Mouse (Mus musculus) myocyte (in vitro differentiated cells): Measurements from ENCODE around the gene Ctdnep1. TPM values are rescaled to one million over a fixed set of nuclear protein-coding genes. Genes with fewer than 3 reads are reported as not detected.

Source experiments
- H3K27me3 ChIP-seq: one replicate; pipeline ENCODE4 v1.6.1; 2011; ENCODE audit not compliant: control insufficient read depth, insufficient read depth, insufficient read length
- H3K36me3 ChIP-seq: one replicate; pipeline ENCODE4 v1.6.1; 2011; ENCODE audit not compliant: control insufficient read depth, insufficient read depth
- H3K4me2 ChIP-seq: one replicate; pipeline ENCODE4 v1.6.1; 2011; ENCODE audit warnings: low read depth, control low read depth
- H3K4me3 ChIP-seq: one replicate; pipeline ENCODE4 v1.5.1; 2011; ENCODE audit warnings: mild to moderate bottlenecking, control low read depth, moderate library complexity
- H3K79me2 ChIP-seq: one replicate; pipeline ENCODE4 v1.6.1; 2011; ENCODE audit not compliant: control insufficient read depth, insufficient read depth
- H3ac ChIP-seq: one replicate; pipeline ENCODE4 v1.6.1; 2011; ENCODE audit not compliant: control insufficient read depth, insufficient read length
- CEBPB ChIP-seq: IDR thresholded peaks from 2 replicates; pipeline ENCODE4 v1.6.1; 2011; ENCODE audit warnings: mild to moderate bottlenecking, moderate library complexity; ENCODE audit not compliant: poor library complexity, insufficient read depth, severe bottlenecking
- E2F4 ChIP-seq: IDR thresholded peaks from one replicate; pipeline ENCODE4 v1.6.1; 2011; ENCODE audit warnings: mild to moderate bottlenecking, control low read depth, moderate library complexity; ENCODE audit not compliant: insufficient read depth
- MAX ChIP-seq: IDR thresholded peaks from one replicate; pipeline ENCODE4 v1.6.1; 2011; ENCODE audit warnings: low read depth, mild to moderate bottlenecking, control low read depth
- MYOD1 ChIP-seq, 3 experiments: IDR thresholded peaks; one replicate each; pipeline ENCODE4 v1.6.1; 2011; ENCODE audit warnings: control low read depth in 2 of 3, low read depth in 2 of 3, mild to moderate bottlenecking in 2 of 3, moderate library complexity in 1 of 3; ENCODE audit not compliant: insufficient read length in 2 of 3, control insufficient read depth in 1 of 3
- MYOG ChIP-seq, 3 experiments: IDR thresholded peaks; one replicate each; pipeline ENCODE4 v1.6.1; 2011; ENCODE audit warnings: control low read depth in 2 of 3, low read depth in 2 of 3, mild to moderate bottlenecking in 2 of 3; ENCODE audit not compliant: insufficient read length in 2 of 3, control insufficient read depth in 1 of 3, insufficient read depth in 1 of 3
- POLR2A ChIP-seq: IDR thresholded peaks from one replicate; pipeline ENCODE4 v1.6.1; 2011; ENCODE audit warnings: low read depth, mild to moderate bottlenecking, control low read depth, moderate library complexity; ENCODE audit not compliant: insufficient read length
- POLR2AphosphoS2 ChIP-seq: IDR thresholded peaks from one replicate; pipeline ENCODE4 v1.6.1; 2011; ENCODE audit warnings: low read depth, control low read depth; ENCODE audit not compliant: insufficient read length
- REST ChIP-seq: IDR thresholded peaks from one replicate; pipeline ENCODE4 v1.6.1; 2011; ENCODE audit warnings: mild to moderate bottlenecking, control low read depth, moderate library complexity; ENCODE audit not compliant: insufficient read depth, insufficient read length
- SRF ChIP-seq: IDR thresholded peaks from one replicate; pipeline ENCODE4 v1.6.1; 2011; ENCODE audit warnings: low read depth; ENCODE audit not compliant: control insufficient read depth, insufficient read length
- TCF12 ChIP-seq: IDR thresholded peaks from one replicate; pipeline ENCODE4 v1.6.1; 2011; ENCODE audit warnings: mild to moderate bottlenecking, control low read depth; ENCODE audit not compliant: poor library complexity, insufficient read depth, severe bottlenecking
- TCF3 ChIP-seq: IDR thresholded peaks from one replicate; pipeline ENCODE4 v1.6.1; 2011; ENCODE audit warnings: low read depth, control low read depth; ENCODE audit not compliant: insufficient read length
- USF1 ChIP-seq: IDR thresholded peaks from one replicate; pipeline ENCODE4 v1.6.1; 2011; ENCODE audit warnings: low read depth, mild to moderate bottlenecking, control low read depth, moderate library complexity
- polyA plus RNA-seq: library from polyadenylated mRNA; unstranded; fragments of >200 nt; fragmentation: generic; extraction: Trizol; gene quantifications from one replicate; pipeline ENCODE4 v1.2.1, GENCODE M21; 2012; ENCODE audit warnings: missing spikeins

Ctdnep1 gene
- polyA plus RNA-seq, 1 experiment = 146 TPM

DNA sequence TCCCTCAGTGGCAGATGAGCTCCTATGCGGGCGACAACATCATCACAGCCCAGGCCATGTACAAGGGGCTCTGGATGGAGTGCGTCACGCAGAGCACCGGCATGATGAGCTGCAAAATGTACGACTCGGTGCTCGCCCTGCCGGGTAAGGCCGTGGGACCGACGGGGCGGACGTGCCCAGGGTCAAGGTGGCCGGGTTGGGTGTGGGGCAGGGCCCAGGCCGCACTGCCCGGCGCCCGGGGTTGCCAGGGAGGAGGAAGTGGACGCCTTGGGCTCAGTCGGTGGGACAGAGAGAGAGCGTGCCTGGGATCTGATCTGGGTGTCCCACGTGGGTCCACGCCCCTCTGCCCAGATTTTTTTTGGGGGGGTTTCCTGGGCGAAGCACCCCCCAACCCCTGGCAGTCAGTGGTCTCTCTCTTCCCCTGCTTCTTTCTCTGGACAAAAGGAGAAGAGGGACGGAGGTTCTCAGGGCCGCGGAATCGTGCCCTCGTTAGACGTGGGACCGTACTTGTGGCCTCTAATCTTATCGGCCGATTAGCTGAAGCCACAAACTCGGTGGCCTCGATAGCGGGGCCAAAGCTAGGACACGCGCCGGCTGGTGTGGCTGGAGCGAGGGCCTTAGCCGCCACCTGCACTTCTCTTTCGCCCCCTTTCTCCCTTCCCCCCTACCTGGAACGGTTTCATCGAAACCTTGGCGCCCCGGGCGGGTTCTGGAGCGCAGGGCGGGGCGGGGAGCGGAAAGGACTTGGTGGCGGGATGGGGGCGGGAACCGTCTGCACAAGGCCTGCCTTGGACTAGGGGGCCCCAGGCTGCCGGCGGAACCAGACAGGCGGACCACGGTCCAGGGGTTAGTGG lies 14.7 kb upstream of the Ctdnep1 start:
- peaks cover 36% of the 10 kb centered on the region for H3K27me3 ChIP-seq
- no peak overlapping the region for H3K4me2 ChIP-seq
- H3K36me3 ChIP-seq = peaks cover 19% of the 10 kb centered on the region
- H3K4me3 ChIP-seq = no peak overlapping the region
- H3ac ChIP-seq = no peak overlapping the region
- no peak for TF ChIP-seq CEBPB
- TF ChIP-seq POLR2AphosphoS2 = peak; percentile 20
- no peak for TF ChIP-seq SRF
- no peaks in the 10 kb centered on the region for H3K79me2 ChIP-seq

- TF ChIP-seq CEBPB = no peak
- no peak for TF ChIP-seq MYOG (IDR thresholded peaks at IDR 0.05; ENCODE audit: control insufficient read depth in 1 of 3, insufficient read depth in 1 of 3, insufficient read length in 2 of 3, low read depth in 2 of 3)
- no peak overlapping the region for H3K4me2 ChIP-seq
- H3K79me2 ChIP-seq = no peaks in the 10 kb centered on the region
- peaks cover 20% of the 10 kb centered on the region for H3K36me3 ChIP-seq
- H3K4me3 ChIP-seq = no peak overlapping the region
- peaks cover 34% of the 10 kb centered on the region for H3K27me3 ChIP-seq
- no peak overlapping the region for H3ac ChIP-seq
These were observed 14.0 kb upstream of the Ctdnep1 start for GRCm38 (mm10) chr11:69966860-69967517.

DNA sequence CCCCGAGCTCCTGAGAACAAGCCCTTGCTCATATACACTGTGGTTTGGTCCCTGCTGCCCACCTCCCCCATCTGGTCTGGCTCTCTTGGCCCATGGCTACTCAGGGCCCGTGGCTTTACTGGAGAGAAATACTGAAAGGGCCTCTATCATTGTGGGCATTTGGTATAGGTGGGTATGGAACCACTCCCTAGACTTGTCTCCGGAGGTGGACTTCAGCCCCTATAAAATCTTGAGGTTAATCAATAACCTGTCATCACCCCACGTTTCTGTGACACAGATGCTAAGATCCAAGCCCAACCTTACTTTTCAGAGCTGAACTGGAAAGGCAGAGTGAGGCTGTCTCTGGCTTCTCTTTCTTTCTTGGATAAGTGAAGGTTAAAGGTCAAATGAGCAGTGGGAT lies 12.2 kb upstream of the Ctdnep1 start:
- Histone ChIP-seq H3K4me2 (no peak overlapping the region), H3K79me2 (no peaks in the 10 kb centered on the region), H3K36me3 (peaks cover 35% of the 10 kb centered on the region), H3K4me3 (no peak overlapping the region), H3K27me3 (peaks cover 23% of the 10 kb centered on the region), H3ac (no peak overlapping the region)
- TF ChIP-seq POLR2A = no peak
- no peak for TF ChIP-seq TCF3
- no peak for TF ChIP-seq CEBPB
- no peak for TF ChIP-seq SRF

DNA sequence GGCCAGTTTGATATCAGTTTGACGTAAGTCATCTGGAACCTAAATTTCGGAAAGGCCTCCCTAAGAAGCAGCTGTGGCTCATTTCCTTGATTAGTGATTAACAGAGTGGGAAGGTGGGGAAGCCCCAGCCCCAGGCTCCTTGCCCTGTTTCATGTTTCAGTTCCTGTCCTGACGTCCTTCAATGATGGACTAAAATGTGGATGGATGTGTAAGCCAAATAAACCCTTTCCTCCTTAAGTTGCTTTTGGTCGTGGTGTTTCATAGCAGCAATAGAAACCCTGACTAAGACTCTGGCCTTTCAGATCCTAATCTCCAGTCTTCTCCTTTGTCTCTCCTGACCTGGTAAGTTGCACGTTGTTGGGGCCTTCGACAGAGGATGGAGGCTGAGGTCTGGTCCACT lies 10.7 kb upstream of the Ctdnep1 start:
- TF ChIP-seq SRF (no peak), MAX (no peak), TCF12 (no peak), POLR2A (no peak), USF1 (no peak)
- peaks cover 15% of the 10 kb centered on the region for H3K27me3 ChIP-seq
- no peak overlapping the region for H3K4me2 ChIP-seq
- no peaks in the 10 kb centered on the region for H3K79me2 ChIP-seq
- peaks cover 48% of the 10 kb centered on the region for H3K36me3 ChIP-seq
- no peak overlapping the region for H3K4me3 ChIP-seq
- H3ac ChIP-seq = no peak overlapping the region

GRCm38 (mm10) chr11:69970775-69971174 lies 10.2 kb upstream of the Ctdnep1 start:
- TF ChIP-seq MAX (no peak), TCF3 (no peak), MYOD1 (IDR thresholded peaks at IDR 0.05; ENCODE audit: control insufficient read depth in 1 of 3, insufficient read length in 2 of 3, low read depth in 2 of 3) (no peak), MYOG (IDR thresholded peaks at IDR 0.05; ENCODE audit: control insufficient read depth in 1 of 3, insufficient read depth in 1 of 3, insufficient read length in 2 of 3, low read depth in 2 of 3) (no peak), SRF (no peak), USF1 (no peak), TCF12 (no peak), E2F4 (no peak)
- H3ac ChIP-seq = no peak overlapping the region
- H3K27me3 ChIP-seq = peaks cover 11% of the 10 kb centered on the region
- H3K4me3 ChIP-seq = no peak overlapping the region
- H3K79me2 ChIP-seq = no peaks in the 10 kb centered on the region
- H3K36me3 ChIP-seq = peaks cover 53% of the 10 kb centered on the region
- H3K4me2 ChIP-seq = no peak overlapping the region

GRCm38 (mm10) chr11:69974907-69975306 lies 6.0 kb upstream of the Ctdnep1 start:
- Histone ChIP-seq H3K36me3 (peaks cover 51% of the 10 kb centered on the region), H3K4me3 (no peak overlapping the region), H3K27me3 (no peaks in the 10 kb centered on the region), H3ac (no peak overlapping the region), H3K79me2 (peaks cover 27% of the 10 kb centered on the region), H3K4me2 (no peak overlapping the region)
- no peak for TF ChIP-seq REST
- TF ChIP-seq POLR2A = no peak
- no peak for TF ChIP-seq TCF3
- TF ChIP-seq MYOD1 (IDR thresholded peaks at IDR 0.05; ENCODE audit: control insufficient read depth in 1 of 3, insufficient read length in 2 of 3, low read depth in 2 of 3) = no peak
- TF ChIP-seq SRF = no peak
- no peak for TF ChIP-seq E2F4
- TF ChIP-seq POLR2AphosphoS2 = no peak
- no peak for TF ChIP-seq CEBPB
- no peak for TF ChIP-seq TCF12
- no peak for TF ChIP-seq USF1
- no peak for TF ChIP-seq MYOG (IDR thresholded peaks at IDR 0.05; ENCODE audit: control insufficient read depth in 1 of 3, insufficient read depth in 1 of 3, insufficient read length in 2 of 3, low read depth in 2 of 3)
- no peak for TF ChIP-seq MAX
